Mouse (Mus musculus) olfactory bulb, adult 2 months (tissue): ENCODE measurements around the gene Lime1.

ENCODE experiments used
- CTCF ChIP-seq: fragments of 200-500 bp; IDR thresholded peaks from 2 replicates; pipeline ENCODE4 v1.5.1; 2012; ENCODE audit warnings: low read depth, mild to moderate bottlenecking, low read length, moderate library complexity; ENCODE audit not compliant: insufficient read depth
- POLR2A ChIP-seq: fragments of 200-500 bp; IDR thresholded peaks from 2 replicates; pipeline ENCODE4 v1.6.1; 2012; ENCODE audit warnings: mild to moderate bottlenecking, low read depth, low read length, moderate library complexity; ENCODE audit not compliant: insufficient read depth

DNA sequence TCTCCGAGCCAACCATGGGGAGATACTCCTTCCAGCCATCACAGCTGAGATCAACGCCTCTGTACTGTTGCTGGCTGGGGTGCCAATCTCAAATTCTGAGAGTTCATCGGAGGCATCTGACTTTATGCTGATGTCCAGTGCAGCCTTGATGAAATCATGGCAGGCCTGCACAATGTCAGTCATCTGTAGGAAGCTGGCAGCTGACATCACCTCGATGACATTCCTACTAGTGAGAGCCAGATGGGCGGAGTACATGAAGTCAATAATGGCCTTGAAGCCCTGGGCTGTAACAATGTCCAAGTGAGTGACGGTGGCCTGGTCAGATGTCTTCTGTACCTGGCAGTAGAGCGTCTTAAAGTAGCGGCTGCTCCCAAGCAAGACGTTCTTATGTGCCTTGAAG lies 44.0 kb downstream of the Lime1 start:
- no peak for TF ChIP-seq CTCF
- TF ChIP-seq POLR2A: no peak
